Comparison of ENCODE assay signal across 8 mouse cellular contexts in the genomic region with DNA sequence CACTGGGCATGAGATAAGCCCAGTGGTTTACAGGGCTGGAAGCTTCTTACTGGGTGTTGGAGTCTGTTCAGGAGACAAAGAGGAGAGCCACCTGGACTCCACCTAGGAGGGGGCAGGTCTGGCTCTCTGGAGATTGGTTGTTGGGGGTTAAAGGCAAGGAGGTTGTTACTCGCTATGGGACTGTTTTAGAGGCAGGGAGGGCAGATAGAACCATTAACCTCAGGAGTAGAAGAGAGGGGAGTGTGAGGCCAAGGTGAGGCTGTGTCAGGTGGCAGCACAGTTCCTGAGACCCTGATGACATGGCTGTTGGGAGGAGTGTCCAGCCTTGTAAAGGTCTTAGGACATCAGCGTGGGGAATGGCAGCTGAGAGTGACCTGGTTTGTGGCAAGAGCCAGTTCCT. TPM values are rescaled to one million over a fixed set of nuclear protein-coding genes. Genes with fewer than 3 reads are reported as not detected.
A peak's percentile ranks its signal among the peaks of the same experiment; 100 is the strongest.
DNase-seq lines count a peak whose midpoint lies in the region; ATAC-seq lines count a peak whose summit lies in the region.

No protein-coding gene starts in this region.

- H3K4me3 ChIP-seq in heart, embryonic 12.5 days: peak overlapping the region; percentile 91
- peak overlapping the region; percentile 72 for H3K4me3 ChIP-seq in embryonic facial prominence, embryonic 10.5 days
- H3K4me3 ChIP-seq in heart, embryonic 16.5 days (ENCODE audit: low read length): peak overlapping the region; percentile 91
- H3K4me3 ChIP-seq in macrophage (ENCODE audit: inconsistent target): peak overlapping the region; percentile 87

- H3K27me3 ChIP-seq in heart, embryonic 12.5 days (replicated peaks): no peaks in the 10 kb centered on the region
- H3K27me3 ChIP-seq in embryonic facial prominence, embryonic 10.5 days (replicated peaks; ENCODE audit: low read depth, poor library complexity, severe bottlenecking): no peaks in the 10 kb centered on the region
- no peaks in the 10 kb centered on the region for H3K27me3 ChIP-seq in heart, embryonic 16.5 days (ENCODE audit: control insufficient read depth, insufficient read depth, low read length)

- H3K4me1 ChIP-seq in heart, embryonic 12.5 days (replicated peaks): peaks cover 45% of the 10 kb centered on the region
- peaks cover 56% of the 10 kb centered on the region for H3K4me1 ChIP-seq in embryonic facial prominence, embryonic 10.5 days
- H3K4me1 ChIP-seq in heart, embryonic 16.5 days (ENCODE audit: control insufficient read depth, insufficient read depth, low read length): peaks cover 38% of the 10 kb centered on the region

- 61% methylated on average over 2 of the region's 2 CpGs for WGBS in heart, embryonic 12.5 days
- WGBS in embryonic facial prominence, embryonic 10.5 days: 80% methylated on average over 2 of the region's 2 CpGs
- WGBS in heart, embryonic 16.5 days: 56% methylated on average over 2 of the region's 2 CpGs
- WGBS in macrophage (ENCODE audit: missing documents): 31% methylated on average over 2 of the region's 2 CpGs

- H3K27ac ChIP-seq in heart, embryonic 12.5 days (ENCODE audit: poor library complexity, severe bottlenecking): peak overlapping the region; percentile 100
- H3K27ac ChIP-seq in embryonic facial prominence, embryonic 10.5 days (replicated peaks): peak overlapping the region; percentile 98; the same call in 1 of the 2 replicates
- H3K27ac ChIP-seq in heart, embryonic 16.5 days (ENCODE audit: low read length): peak overlapping the region; percentile 99; the same call in 1 of the 2 replicates
- H3K27ac ChIP-seq in macrophage: peak overlapping the region; percentile 81

- H3K9ac ChIP-seq in heart, embryonic 12.5 days: peak overlapping the region; percentile 96
- peak overlapping the region; percentile 92; the same call in 1 of the 2 replicates for H3K9ac ChIP-seq in heart, embryonic 16.5 days (ENCODE audit: low read length)

- DNase-seq in heart, adult 9 months (ENCODE audit: low spot score in 2 of 2): no peak
- no peak for DNase-seq in embryonic facial prominence, embryonic 10.5 days (ENCODE audit: low spot score)
- no peak for DNase-seq in T-cell, adult 2 months (ENCODE audit: low spot score)
- DNase-seq in right cerebral cortex, postnatal 14 days: no peak
- DNase-seq in adrenal gland, adult 18-20 months (ENCODE audit: low spot score in 2 of 2): no peak

- ATAC-seq in heart, embryonic 12.5 days (ENCODE audit: insufficient number of reproducible peaks, low FRiP score): no peak
- ATAC-seq in heart, embryonic 16.5 days (replicated peaks; ENCODE audit: extremely low read depth, insufficient read depth, low FRiP score): no peak

- peaks cover 45% of the 10 kb centered on the region for H3K36me3 ChIP-seq in heart, embryonic 12.5 days
- H3K36me3 ChIP-seq in embryonic facial prominence, embryonic 10.5 days (replicated peaks): peaks cover 48% of the 10 kb centered on the region
- H3K36me3 ChIP-seq in heart, embryonic 16.5 days (ENCODE audit: control insufficient read depth, insufficient read depth): peaks cover 43% of the 10 kb centered on the region
- H3K36me3 ChIP-seq in macrophage (ENCODE audit: inconsistent target): peaks cover 45% of the 10 kb centered on the region

- H3K4me2 ChIP-seq in heart, embryonic 12.5 days: peak overlapping the region; percentile 86
- peak overlapping the region; percentile 91 for H3K4me2 ChIP-seq in heart, embryonic 16.5 days (ENCODE audit: low read depth, low read length)

- no peaks in the 10 kb centered on the region for H3K9me3 ChIP-seq in heart, embryonic 12.5 days (replicated peaks)
- H3K9me3 ChIP-seq in embryonic facial prominence, embryonic 10.5 days: no peaks in the 10 kb centered on the region; the same call in 1 of the 2 replicates
- H3K9me3 ChIP-seq in heart, embryonic 16.5 days (replicated peaks; ENCODE audit: control insufficient read depth, low read length): no peaks in the 10 kb centered on the region

- peaks cover 64% of the 10 kb centered on the region for H3K79me2 ChIP-seq in macrophage (ENCODE audit: inconsistent target)

RNA-seq across cellular contexts. Expression of a gene that starts 13.6 kb away (rescaled TPM):
- polyA plus RNA-seq in heart, embryonic 12.5 days (2016; fragmentation: Nextera tagmentation; extraction: Ambion mirVana): 127 and 131 TPM in 2 replicates
- polyA plus RNA-seq in embryonic facial prominence, embryonic 10.5 days (2016; fragmentation: Nextera tagmentation; extraction: Ambion mirVana): 281 and 301 TPM in 2 replicates
- polyA plus RNA-seq in heart, embryonic 16.5 days (2015; fragmentation: Nextera tagmentation; extraction: Ambion mirVana): 111 and 121 TPM in 2 replicates
- 10 to 100 TPM in 2 of 26 experiments, 1 to 10 TPM in 19, not detected in 5; 1.0 to 11.2 (median 4.6) TPM for total RNA-seq in macrophage (2018; cell fraction: chromatin; rRNA removed)
- 10 to 100 TPM in 13 of 26 experiments, 1 to 10 TPM in 13; 5.4 to 18.3 (median 9.4) TPM for total RNA-seq in macrophage (2018; cell fraction: cytosol; rRNA removed)
- 1 to 10 TPM in 25 of 26 experiments, not detected in 1; 1.3 to 9.4 (median 3.4) TPM for total RNA-seq in macrophage (2018; cell fraction: nucleus; rRNA removed)
- 7.4 to 20.7 TPM (median 14.3 TPM) in 3 replicates for polyA plus RNA-seq in macrophage (2018)
- 10 to 100 TPM; 23.3 to 30.4 TPM for total RNA-seq in adrenal gland, adult 18-20 months (2021)

RNA-seq across cellular contexts. Expression of a gene that starts 16.7 kb away (rescaled TPM):
- polyA plus RNA-seq in heart, embryonic 12.5 days (2016; fragmentation: Nextera tagmentation; extraction: Ambion mirVana): 28.8 and 30.5 TPM in 2 replicates
- 17.1 and 21.4 TPM in 2 replicates for polyA plus RNA-seq in embryonic facial prominence, embryonic 10.5 days (2016; fragmentation: Nextera tagmentation; extraction: Ambion mirVana)
- polyA plus RNA-seq in heart, embryonic 16.5 days (2015; fragmentation: Nextera tagmentation; extraction: Ambion mirVana): 22.7 and 24.7 TPM in 2 replicates
- 100 to 1,000 TPM in 24 of 26 experiments, 10 to 100 TPM in 2; 63.5 to 495 (median 311) TPM for total RNA-seq in macrophage (2018; cell fraction: chromatin; rRNA removed)
- total RNA-seq in macrophage (2018; cell fraction: cytosol; rRNA removed): 100 to 1,000 TPM; 146 to 312 (median 230) TPM
- total RNA-seq in macrophage (2018; cell fraction: nucleus; rRNA removed): 100 to 1,000 TPM; 124 to 500 (median 278) TPM
- 88.9 to 139 TPM (median 118 TPM) in 3 replicates for polyA plus RNA-seq in macrophage (2018)
- 100 to 1,000 TPM in 1 of 2 experiments, 10 to 100 TPM in 1; 96.8 to 123 TPM for total RNA-seq in adrenal gland, adult 18-20 months (2021)

RNA-seq across cellular contexts. Expression of a gene that starts 17.0 kb away (rescaled TPM):
- polyA plus RNA-seq in heart, embryonic 12.5 days (2016; fragmentation: Nextera tagmentation; extraction: Ambion mirVana): not detected in 2 replicates
- 0.82 and 0.88 TPM in 2 replicates for polyA plus RNA-seq in embryonic facial prominence, embryonic 10.5 days (2016; fragmentation: Nextera tagmentation; extraction: Ambion mirVana)
- polyA plus RNA-seq in heart, embryonic 16.5 days (2015; fragmentation: Nextera tagmentation; extraction: Ambion mirVana): not detected in 2 replicates
- not detected for total RNA-seq in macrophage (2018; cell fraction: chromatin; rRNA removed)
- total RNA-seq in macrophage (2018; cell fraction: cytosol; rRNA removed): not detected
- not detected for total RNA-seq in macrophage (2018; cell fraction: nucleus; rRNA removed)
- polyA plus RNA-seq in macrophage (2018): not detected in 3 replicates
- total RNA-seq in adrenal gland, adult 18-20 months (2021): not detected

RNA-seq across cellular contexts. Expression of a gene that starts 21.7 kb away (rescaled TPM):
- polyA plus RNA-seq in heart, embryonic 12.5 days (2016; fragmentation: Nextera tagmentation; extraction: Ambion mirVana): 0.23 and 0.30 TPM in 2 replicates
- 0.85 and 1.0 TPM in 2 replicates for polyA plus RNA-seq in embryonic facial prominence, embryonic 10.5 days (2016; fragmentation: Nextera tagmentation; extraction: Ambion mirVana)
- polyA plus RNA-seq in heart, embryonic 16.5 days (2015; fragmentation: Nextera tagmentation; extraction: Ambion mirVana): 0.08 and 0.20 TPM in 2 replicates
- not detected for total RNA-seq in macrophage (2018; cell fraction: chromatin; rRNA removed)
- not detected for total RNA-seq in macrophage (2018; cell fraction: cytosol; rRNA removed)
- total RNA-seq in macrophage (2018; cell fraction: nucleus; rRNA removed): not detected
- not detected in 3 replicates for polyA plus RNA-seq in macrophage (2018)
- 1 to 10 TPM; 2.5 to 2.9 TPM for total RNA-seq in adrenal gland, adult 18-20 months (2021)

RNA-seq across cellular contexts. Expression of a gene that starts 32.8 kb away (rescaled TPM):
- 10.3 and 10.8 TPM in 2 replicates for polyA plus RNA-seq in heart, embryonic 12.5 days (2016; fragmentation: Nextera tagmentation; extraction: Ambion mirVana)
- polyA plus RNA-seq in embryonic facial prominence, embryonic 10.5 days (2016; fragmentation: Nextera tagmentation; extraction: Ambion mirVana): 17.6 and 17.7 TPM in 2 replicates
- polyA plus RNA-seq in heart, embryonic 16.5 days (2015; fragmentation: Nextera tagmentation; extraction: Ambion mirVana): 7.4 and 8.7 TPM in 2 replicates
- total RNA-seq in macrophage (2018; cell fraction: chromatin; rRNA removed): 10 to 100 TPM in 25 of 26 experiments, 1 to 10 TPM in 1; 9.7 to 77.9 (median 47.1) TPM
- total RNA-seq in macrophage (2018; cell fraction: cytosol; rRNA removed): 10 to 100 TPM in 4 of 26 experiments, 1 to 10 TPM in 22; 2.9 to 11.8 (median 5.9) TPM
- 10 to 100 TPM; 10.5 to 51.4 (median 29.2) TPM for total RNA-seq in macrophage (2018; cell fraction: nucleus; rRNA removed)
- polyA plus RNA-seq in macrophage (2018): 5.6 to 10.5 TPM (median 7.3 TPM) in 3 replicates
- total RNA-seq in adrenal gland, adult 18-20 months (2021): 10 to 100 TPM; 37.8 to 47.0 TPM
